Mouse (Mus musculus): ENCODE data around the gene Bclaf1. TPM values are rescaled to one million over a fixed set of nuclear protein-coding genes. Genes with fewer than 3 reads are reported as not detected.

Gene Bclaf1
- polyA plus RNA-seq, 1 experiment from 2014 or later: 126 TPM

GRCm38 (mm10) chr10:20381352-20381751 is 69.1 kb downstream of the Bclaf1 start:
- 89% methylated on average over 3 of the region's 3 CpGs for WGBS
- Histone ChIP-seq H3K4me2 (ENCODE audit: low read depth, low read length) (no peak overlapping the region), H3K4me1 (ENCODE audit: control insufficient read depth, insufficient read depth, low read length) (no peaks in the 10 kb centered on the region), H3K9ac (replicated peaks; ENCODE audit: low read depth, low read length) (no peak overlapping the region), H3K27me3 (ENCODE audit: control insufficient read depth, insufficient read depth, low read length) (no peaks in the 10 kb centered on the region), H3K36me3 (ENCODE audit: control insufficient read depth, insufficient read depth, low read length) (no peaks in the 10 kb centered on the region), H3K27ac (ENCODE audit: low read depth, low read length) (no peak overlapping the region), H3K4me3 (ENCODE audit: low read depth, low read length) (no peak overlapping the region), H3K9me3 (ENCODE audit: control insufficient read depth, low read length) (no peaks in the 10 kb centered on the region)
- ATAC-seq (ENCODE audit: low read depth): no peak

- no peak overlapping the region for H3K4me3 ChIP-seq (ENCODE audit: low read depth, low read length)
- H3K36me3 ChIP-seq (ENCODE audit: control insufficient read depth, insufficient read depth, low read length): no peaks in the 10 kb centered on the region
- no peaks in the 10 kb centered on the region for H3K27me3 ChIP-seq (ENCODE audit: control insufficient read depth, insufficient read depth, low read length)
- no peaks in the 10 kb centered on the region for H3K4me1 ChIP-seq (ENCODE audit: control insufficient read depth, insufficient read depth, low read length)
- H3K9ac ChIP-seq (replicated peaks; ENCODE audit: low read depth, low read length): no peak overlapping the region
- no peaks in the 10 kb centered on the region for H3K9me3 ChIP-seq (ENCODE audit: control insufficient read depth, low read length)
- no peak overlapping the region for H3K27ac ChIP-seq (ENCODE audit: low read depth, low read length)
- peak; percentile 82 for ATAC-seq (ENCODE audit: low read depth)
- no peak overlapping the region for H3K4me2 ChIP-seq (ENCODE audit: low read depth, low read length)
- WGBS: 75% methylated on average over 6 of the region's 6 CpGs
Measured at GRCm38 (mm10) chr10:20382807-20383419, 70.6 kb downstream of the Bclaf1 start.

GRCm38 (mm10) chr10:20390568-20390967 is 78.3 kb downstream of the Bclaf1 start:
- Histone ChIP-seq H3K4me2 (ENCODE audit: low read depth, low read length) (no peak overlapping the region), H3K27me3 (ENCODE audit: control insufficient read depth, insufficient read depth, low read length) (no peaks in the 10 kb centered on the region), H3K4me1 (ENCODE audit: control insufficient read depth, insufficient read depth, low read length) (no peaks in the 10 kb centered on the region), H3K9me3 (ENCODE audit: control insufficient read depth, low read length) (no peaks in the 10 kb centered on the region), H3K36me3 (ENCODE audit: control insufficient read depth, insufficient read depth, low read length) (no peaks in the 10 kb centered on the region), H3K27ac (ENCODE audit: low read depth, low read length) (no peak overlapping the region), H3K9ac (replicated peaks; ENCODE audit: low read depth, low read length) (no peak overlapping the region), H3K4me3 (ENCODE audit: low read depth, low read length) (no peak overlapping the region)
- 67% methylated on average over 3 of the region's 3 CpGs for WGBS
- ATAC-seq (ENCODE audit: low read depth): no peak

Small RNAs within 50 kb of the gene (microRNA-seq; reads per million reads assigned to microRNA genes)
- gene Mir6413: not detected

Other genes starting within 250 kb of the Bclaf1 start
- 7.4 and 15.5 TPM in 2 replicates for gene Map7, start 164.0 kb upstream of the Bclaf1 start, polyA plus RNA-seq (2014; fragmentation: Nextera tagmentation; extraction: Ambion mirVana)
- 0.28 and 0.40 TPM in 2 replicates for gene Mtfr2, start 35.3 kb downstream of the Bclaf1 start, polyA plus RNA-seq (2014; fragmentation: Nextera tagmentation; extraction: Ambion mirVana)